Mouse (Mus musculus) lung, postnatal 0 days (tissue): Measurements from ENCODE around the gene Slc6a15. TPM values are rescaled to one million over a fixed set of nuclear protein-coding genes. Genes with fewer than 3 reads are reported as not detected.

Experiments
- ATAC-seq: fragments of 200-750 bp; cut with Nextera tagmentation; 2 replicates; pipeline ENCODE4 v1.8.0; 2017; ENCODE audit warnings: moderate library complexity
- DNase-seq: peaks from one replicate; pipeline ENCODE4 v3.0.0-alpha.2; 2016; ENCODE audit warnings: low spot score
- H3K27ac ChIP-seq: fragments of 300-500 bp; sonication (generic); 2 replicates; pipeline ENCODE4 v1.5.1; 2014; ENCODE audit warnings: antibody characterized with exemption, mild to moderate bottlenecking, low read length, mixed read lengths
- H3K27me3 ChIP-seq: fragments of 300-500 bp; sonication (generic); replicated peaks from 2 replicates; pipeline ENCODE4 v1.6.1; 2014; ENCODE audit warnings: low read length, mixed read lengths; ENCODE audit not compliant: insufficient read depth
- H3K36me3 ChIP-seq: fragments of 300-500 bp; sonication (generic); 2 replicates; pipeline ENCODE4 v1.6.1; 2014; ENCODE audit warnings: low read length, mixed read lengths; ENCODE audit not compliant: insufficient read depth
- H3K4me1 ChIP-seq: fragments of 300-500 bp; sonication (generic); 2 replicates; pipeline ENCODE4 v1.6.1; 2014; ENCODE audit warnings: antibody characterized with exemption, low read depth, low read length, mixed read lengths; ENCODE audit not compliant: insufficient read depth
- H3K4me2 ChIP-seq: fragments of 300-500 bp; sonication (generic); replicated peaks from 2 replicates; pipeline ENCODE4 v1.6.1; 2014; ENCODE audit warnings: low read depth, mild to moderate bottlenecking, low read length, moderate library complexity, mixed read lengths
- H3K4me3 ChIP-seq: fragments of 300-500 bp; sonication (generic); 2 replicates; pipeline ENCODE4 v1.5.1; 2014; ENCODE audit warnings: low read depth, low read length
- H3K9ac ChIP-seq: fragments of 300-500 bp; sonication (generic); replicated peaks from 2 replicates; pipeline ENCODE4 v1.6.1; 2014; ENCODE audit warnings: low read depth, mild to moderate bottlenecking
- H3K9me3 ChIP-seq: fragments of 300-500 bp; sonication (generic); 2 replicates; pipeline ENCODE4 v1.6.1; 2016; ENCODE audit warnings: low read length, mixed read lengths
- CTCF ChIP-seq: IDR thresholded peaks from 2 replicates; pipeline ENCODE4 v1.5.1; 2016; ENCODE audit warnings: antibody characterized with exemption, mild to moderate bottlenecking
- EP300 ChIP-seq: IDR thresholded peaks from 2 replicates; pipeline ENCODE4 v1.6.1; 2016; ENCODE audit warnings: antibody characterized with exemption, mild to moderate bottlenecking, control low read depth
- WGBS: fragments of 180-500 bp; shearing (Covaris S2); extraction: QIAGEN DNeasy Blood & Tissue Kit; methylation state at CpG from one replicate; pipeline ENCODE4 v1.1.7; 2014; 5-methylcytosine and 5-hydroxymethylcytosine counted together
- polyA plus RNA-seq: library from polyadenylated mRNA; unstranded; fragments of >200 nt; fragmentation: Nextera tagmentation; extraction: Ambion mirVana; gene quantifications from 2 replicates; pipeline ENCODE4 v1.2.1, GENCODE M21; 2015

The Slc6a15 gene
- polyA plus RNA-seq, 1 experiment from 2014 or later = 0.43 TPM

GRCm38 (mm10) chr10:103448340-103448739 is 80.8 kb downstream of the Slc6a15 start:
- DNase-seq = no peak
- Histone ChIP-seq H3K4me1 (no peaks in the 10 kb centered on the region), H3K9me3 (no peaks in the 10 kb centered on the region), H3K9ac (no peak overlapping the region), H3K4me2 (no peak overlapping the region), H3K36me3 (no peaks in the 10 kb centered on the region), H3K4me3 (no peak overlapping the region), H3K27me3 (no peaks in the 10 kb centered on the region), H3K27ac (no peak overlapping the region)
- 76% methylated on average over 2 of the region's 2 CpGs for WGBS
- no peak for ATAC-seq
- TF ChIP-seq EP300 = no peak
- TF ChIP-seq CTCF = no peak

DNA sequence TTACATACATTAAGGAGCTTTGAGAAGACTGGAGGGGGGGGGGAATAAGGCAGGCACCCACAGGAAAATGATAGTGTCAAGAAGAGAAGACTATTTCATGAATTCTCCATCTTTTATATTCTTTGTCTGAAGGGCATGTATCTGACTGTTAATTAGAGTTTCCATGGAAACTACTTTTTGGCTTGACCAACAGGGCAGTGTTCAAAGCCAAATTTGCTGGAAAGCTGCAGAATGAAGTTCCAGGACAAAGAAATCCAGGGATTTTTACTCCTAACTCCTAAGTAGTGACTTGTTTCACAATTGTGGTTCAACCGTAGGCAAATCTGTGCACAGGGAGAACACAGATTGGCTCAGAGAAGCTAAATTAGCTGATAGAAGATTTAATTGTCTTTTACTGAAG is 90.3 kb downstream of the Slc6a15 start:
- H3K4me3 ChIP-seq = no peak overlapping the region
- no peaks in the 10 kb centered on the region for H3K27me3 ChIP-seq
- WGBS = 66% methylated on average over 1 of the region's 1 CpGs
- H3K4me2 ChIP-seq = no peak overlapping the region
- no peaks in the 10 kb centered on the region for H3K36me3 ChIP-seq
- no peak overlapping the region for H3K9ac ChIP-seq
- ATAC-seq (no peak), DNase-seq (no peak)
- H3K27ac ChIP-seq = no peak overlapping the region
- no peaks in the 10 kb centered on the region for H3K9me3 ChIP-seq
- H3K4me1 ChIP-seq = no peaks in the 10 kb centered on the region
- TF ChIP-seq CTCF = no peak
- no peak for TF ChIP-seq EP300

Other genes with a start within 250 kb of the Slc6a15 start
- gene Lrriq1, start 131.5 kb upstream of the Slc6a15 start, polyA plus RNA-seq = 5.5 and 7.9 TPM in 2 replicates